Mouse (Mus musculus) embryonic facial prominence, embryonic 11.5 days (tissue): ENCODE data around the gene Anpep. TPM values are rescaled to one million over a fixed set of nuclear protein-coding genes. Genes with fewer than 3 reads are reported as not detected.
A peak's percentile ranks its signal among the peaks of the same experiment; 100 is the strongest.
"Not testable (repeated sequence)": the region's sequence is repeated elsewhere in the genome, so short reads cannot be mapped to it uniquely, and the experiment has no call there.

ENCODE experiments used
- ATAC-seq: fragments of 200-750 bp; cut with Nextera tagmentation; replicated peaks from 2 replicates; pipeline ENCODE4 v1.8.0; 2017; ENCODE audit warnings: low read depth; ENCODE audit not compliant: insufficient number of reproducible peaks, low FRiP score, low TSS enrichment
- DNase-seq: peaks from one replicate; pipeline ENCODE4 v3.0.0-alpha.2; 2015; ENCODE audit warnings: low spot score
- H3K27ac ChIP-seq: fragments of 300-500 bp; sonication (generic); replicated peaks from 2 replicates; pipeline ENCODE4 v1.5.1; 2014; ENCODE audit warnings: mild to moderate bottlenecking, low read depth, low read length, control low read depth
- H3K27me3 ChIP-seq: fragments of 300-500 bp; sonication (generic); 2 replicates; pipeline ENCODE4 v1.6.1; 2014; ENCODE audit warnings: mild to moderate bottlenecking, low read length, moderate library complexity, mixed read lengths; ENCODE audit not compliant: control insufficient read depth, insufficient read depth
- H3K36me3 ChIP-seq: fragments of 300-500 bp; sonication (generic); replicated peaks from 2 replicates; pipeline ENCODE4 v1.6.1; 2014; ENCODE audit warnings: low read depth, mild to moderate bottlenecking, low read length, moderate library complexity, mixed read lengths; ENCODE audit not compliant: control insufficient read depth, insufficient read depth
- H3K4me1 ChIP-seq: fragments of 300-500 bp; sonication (generic); 2 replicates; pipeline ENCODE4 v1.6.1; 2014; ENCODE audit warnings: low read length, mixed read lengths; ENCODE audit not compliant: control insufficient read depth, insufficient read depth
- H3K4me2 ChIP-seq: fragments of 300-500 bp; sonication (generic); 2 replicates; pipeline ENCODE4 v1.6.1; 2014; ENCODE audit warnings: low read depth, mild to moderate bottlenecking, control low read depth, low read length, moderate library complexity
- H3K4me3 ChIP-seq: fragments of 300-500 bp; sonication (generic); 2 replicates; pipeline ENCODE4 v1.5.1; 2014; ENCODE audit warnings: low read depth, low read length, control low read depth
- H3K9ac ChIP-seq: fragments of 300-500 bp; sonication (generic); replicated peaks from 2 replicates; pipeline ENCODE4 v1.6.1; 2014; ENCODE audit warnings: mild to moderate bottlenecking, control low read depth, low read length
- H3K9me3 ChIP-seq: fragments of 300-500 bp; sonication (generic); replicated peaks from 2 replicates; pipeline ENCODE4 v1.6.1; 2016; ENCODE audit warnings: mild to moderate bottlenecking, low read length, inconsistent platforms, mixed read lengths; ENCODE audit not compliant: control insufficient read depth
- WGBS: fragments of 180-500 bp; shearing (Covaris S2); extraction: QIAGEN DNeasy Blood & Tissue Kit; methylation state at CpG from one replicate; pipeline ENCODE4 v1.1.7; 2014; 5-methylcytosine and 5-hydroxymethylcytosine counted together
- polyA plus RNA-seq: library from polyadenylated mRNA; unstranded; fragments of >200 nt; fragmentation: Nextera tagmentation; extraction: Ambion mirVana; gene quantifications from 2 replicates; pipeline ENCODE4 v1.2.1, GENCODE M21; 2014

The Anpep gene
- polyA plus RNA-seq, 1 experiment from 2014 or later: 7.5 TPM

DNA sequence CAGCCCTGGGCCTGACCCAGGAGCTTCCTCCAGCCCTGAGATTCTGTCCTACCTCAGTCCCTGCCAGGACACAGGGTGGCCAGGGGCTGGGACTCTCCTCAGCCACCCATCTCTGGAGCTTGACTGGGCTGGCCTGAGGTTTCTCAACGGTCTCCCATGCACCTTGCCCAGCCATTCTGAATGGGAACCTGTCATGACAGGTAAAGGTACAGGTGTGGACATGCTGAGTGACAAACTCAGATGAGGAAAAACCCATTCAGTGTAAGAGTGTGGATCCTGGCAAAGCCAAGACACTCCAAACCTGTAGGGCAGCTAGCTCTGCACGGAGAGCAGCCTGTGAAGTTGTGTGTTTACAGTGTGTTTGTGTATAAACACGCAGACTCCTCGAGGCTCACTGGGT, 60.5 kb downstream of the Anpep start:
- Histone ChIP-seq H3K36me3 (no peaks in the 10 kb centered on the region), H3K4me1 (no peaks in the 10 kb centered on the region; the same call in 1 of the 2 replicates), H3K27ac (no peak overlapping the region), H3K4me3 (no peak overlapping the region), H3K9me3 (no peaks in the 10 kb centered on the region), H3K9ac (no peak overlapping the region), H3K4me2 (no peak overlapping the region), H3K27me3 (no peaks in the 10 kb centered on the region)
- DNase-seq (no peak), ATAC-seq (0 out of 2 replicates have a peak, but pooled peaks have one; percentile 11)
- WGBS: 78% methylated on average over 4 of the region's 4 CpGs

DNA sequence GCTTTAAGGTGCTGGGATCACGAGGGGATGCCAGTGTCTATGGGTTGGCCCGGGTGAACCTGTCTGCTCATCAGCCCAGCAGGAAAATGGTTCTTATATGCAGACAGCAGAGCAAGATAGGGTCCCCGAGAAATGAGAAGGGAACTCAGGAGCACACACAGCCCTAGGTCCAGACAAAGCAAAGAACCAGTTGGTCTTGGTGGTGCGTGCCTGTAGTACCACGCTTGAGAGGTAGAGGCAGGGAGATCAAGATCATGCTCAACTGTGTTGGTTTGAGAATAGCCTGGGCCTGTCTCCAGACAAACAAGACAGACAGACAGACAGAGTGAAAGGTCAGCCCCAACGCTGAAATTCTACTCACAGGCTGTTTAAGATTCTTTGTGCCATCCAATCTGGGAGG, 61.4 kb downstream of the Anpep start:
- no peak overlapping the region for H3K27ac ChIP-seq
- H3K36me3 ChIP-seq: no peaks in the 10 kb centered on the region
- no peak for DNase-seq
- no peak overlapping the region for H3K4me3 ChIP-seq
- WGBS: 71% methylated on average over 6 of the region's 6 CpGs
- no peaks in the 10 kb centered on the region; the same call in 1 of the 2 replicates for H3K4me1 ChIP-seq
- H3K27me3 ChIP-seq: 0 out of 2 replicates have a peak, but pooled peaks cover 2% of the 10 kb centered on the region
- H3K9ac ChIP-seq: no peak overlapping the region
- ATAC-seq: no peak
- H3K4me2 ChIP-seq: no peak overlapping the region
- no peaks in the 10 kb centered on the region for H3K9me3 ChIP-seq

GRCm38 (mm10) chr7:79799048-79799447, 61.8 kb downstream of the Anpep start:
- ATAC-seq: no peak
- no peaks in the 10 kb centered on the region for H3K9me3 ChIP-seq
- H3K27ac ChIP-seq: no peak overlapping the region
- no peak overlapping the region for H3K9ac ChIP-seq
- H3K4me1 ChIP-seq: no peaks in the 10 kb centered on the region; the same call in 1 of the 2 replicates
- no peak overlapping the region for H3K4me2 ChIP-seq
- H3K4me3 ChIP-seq: no peak overlapping the region
- H3K27me3 ChIP-seq: peaks cover 3% of the 10 kb centered on the region
- WGBS: under 1% methylated on average over 8 of the region's 8 CpGs
- peak; percentile 90 for DNase-seq
- no peaks in the 10 kb centered on the region for H3K36me3 ChIP-seq

DNA sequence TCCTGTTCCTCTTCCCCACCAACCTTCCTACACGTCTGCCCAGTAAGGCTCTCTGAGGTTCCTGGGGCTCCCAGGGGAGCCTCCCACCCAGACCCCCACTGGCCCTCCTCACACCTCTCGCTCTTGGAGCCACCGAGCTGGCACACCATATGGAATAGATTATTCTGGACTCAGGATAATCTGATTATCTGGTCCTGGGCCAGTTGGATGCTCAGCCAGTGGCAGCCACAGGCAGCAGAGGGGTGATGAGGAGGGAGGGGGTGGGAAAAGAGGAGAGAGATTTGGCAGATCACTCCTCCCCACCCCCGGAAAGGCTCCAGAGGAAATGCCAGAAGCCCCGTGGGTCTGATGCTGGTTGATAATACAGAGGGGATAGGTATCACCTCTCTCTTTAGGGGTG, 62.3 kb downstream of the Anpep start:
- Histone ChIP-seq H3K27me3 (peaks cover 7% of the 10 kb centered on the region), H3K36me3 (no peaks in the 10 kb centered on the region), H3K9ac (no peak overlapping the region; the same call in 1 of the 2 replicates), H3K27ac (no peak overlapping the region), H3K9me3 (no peaks in the 10 kb centered on the region), H3K4me3 (no peak overlapping the region), H3K4me1 (no peaks in the 10 kb centered on the region; the same call in 1 of the 2 replicates), H3K4me2 (no peak overlapping the region)
- no peak for ATAC-seq
- peak; percentile 52 for DNase-seq
- 17% methylated on average over 5 of the region's 5 CpGs for WGBS

DNA sequence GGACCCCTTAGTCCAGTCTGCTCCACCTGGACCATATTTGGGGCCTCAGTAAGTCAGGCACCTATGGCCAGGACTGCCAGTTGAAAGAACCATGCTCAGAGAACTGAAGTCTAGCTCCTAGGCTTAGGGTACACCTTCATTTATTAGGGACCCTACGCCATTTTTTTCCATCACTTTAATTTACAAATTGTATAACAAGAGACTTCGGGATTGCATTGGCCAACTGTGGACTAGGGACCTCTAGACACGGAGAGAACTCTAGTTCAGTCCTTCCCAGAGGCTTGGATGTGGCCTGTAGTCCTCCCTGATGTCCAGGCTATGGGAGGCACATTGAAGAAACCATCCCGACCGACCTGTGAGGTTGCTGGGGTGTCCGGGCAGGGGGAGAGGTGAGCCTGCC, 67.2 kb downstream of the Anpep start, which contains the start of gene Mesp1:
Mesp1 (minus strand) TSS at position 101 of the 400 bp plus-strand sequence.
- peaks cover 32% of the 10 kb centered on the region for H3K27me3 ChIP-seq
- H3K9ac ChIP-seq: peak within 1 kb of the TSS; percentile 51
- no peak for ATAC-seq
- no peaks in the 10 kb centered on the region; the same call in 1 of the 2 replicates for H3K4me1 ChIP-seq
- no peaks in the 10 kb centered on the region for H3K36me3 ChIP-seq
- no peaks in the 10 kb centered on the region for H3K9me3 ChIP-seq
- no peak within 1 kb of the TSS for H3K27ac ChIP-seq
- H3K4me2 ChIP-seq: peak within 1 kb of the TSS; percentile 84
- WGBS: 74% methylated on average over 6 of the region's 6 CpGs
- H3K4me3 ChIP-seq: peak within 1 kb of the TSS; percentile 42
- DNase-seq: no peak

GRCm38 (mm10) chr7:79792635-79793421, 68.0 kb downstream of the Anpep start:
- Histone ChIP-seq H3K27ac (no peak overlapping the region), H3K4me1 (no peaks in the 10 kb centered on the region), H3K36me3 (no peaks in the 10 kb centered on the region), H3K27me3 (peaks cover 32% of the 10 kb centered on the region), H3K4me3 (peak overlapping the region; percentile 42), H3K9ac (peak overlapping the region; percentile 51), H3K9me3 (no peaks in the 10 kb centered on the region), H3K4me2 (peak overlapping the region; percentile 84)
- no peak for ATAC-seq
- WGBS: 3% methylated on average over 80 of the region's 80 CpGs
- peak; percentile 66 for DNase-seq

DNA sequence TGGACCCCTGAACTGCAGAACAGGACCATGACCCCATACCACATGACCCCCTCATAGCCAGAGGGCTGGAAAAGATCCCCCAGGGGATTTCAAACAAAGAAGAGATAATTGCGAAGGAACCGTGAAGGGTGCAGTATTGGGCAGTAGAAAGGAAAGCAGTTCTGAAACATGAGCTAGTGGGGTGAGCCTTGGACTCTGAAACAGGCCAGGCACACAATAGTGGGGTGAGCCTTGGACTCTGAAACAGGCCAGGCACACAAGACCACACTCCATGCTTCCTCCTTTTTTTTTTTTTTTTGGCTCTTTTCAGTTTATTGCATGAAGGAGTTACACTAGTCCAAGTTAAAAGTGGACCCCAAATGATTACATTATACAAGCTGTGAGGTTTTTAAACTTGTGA, 71.0 kb downstream of the Anpep start:
- DNase-seq, H3K9me3 ChIP-seq, H3K9ac ChIP-seq, ATAC-seq, H3K27ac ChIP-seq, H3K4me3 ChIP-seq, H3K4me2 ChIP-seq, H3K36me3 ChIP-seq, H3K4me1 ChIP-seq: not testable (repeated sequence)
- 21% methylated on average over 2 of the region's 2 CpGs for WGBS
- peaks cover 32% of the 10 kb centered on the region for H3K27me3 ChIP-seq

DNA sequence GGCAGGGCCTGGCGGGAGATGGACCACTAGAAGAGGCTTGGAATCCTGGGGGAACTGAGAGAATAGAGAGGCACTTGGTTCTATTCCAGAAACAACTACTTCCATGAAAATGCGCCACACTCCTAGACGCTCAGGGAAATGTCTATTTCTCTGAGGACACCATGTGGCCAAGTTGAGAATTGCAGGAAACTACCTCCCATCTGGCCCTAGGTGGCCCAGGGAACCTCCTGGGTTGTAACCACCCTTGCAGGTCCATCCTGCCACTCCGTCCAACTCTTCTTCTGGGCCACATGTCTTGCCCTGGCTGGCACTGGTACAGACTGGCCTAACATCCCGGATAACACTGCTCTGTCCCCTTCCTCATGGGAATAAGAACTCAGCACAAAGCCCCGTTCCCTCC, 74.6 kb downstream of the Anpep start:
- ATAC-seq (no peak; the same call in 1 of the 2 replicates), DNase-seq (peak; percentile 88)
- H3K27ac ChIP-seq: no peak overlapping the region
- H3K36me3 ChIP-seq: no peaks in the 10 kb centered on the region
- H3K27me3 ChIP-seq: peaks cover 2% of the 10 kb centered on the region
- no peak overlapping the region for H3K9ac ChIP-seq
- WGBS: 17% methylated on average over 6 of the region's 6 CpGs
- H3K4me2 ChIP-seq: no peak overlapping the region
- no peaks in the 10 kb centered on the region for H3K4me1 ChIP-seq
- no peaks in the 10 kb centered on the region for H3K9me3 ChIP-seq
- H3K4me3 ChIP-seq: no peak overlapping the region
